Mouse (Mus musculus) adrenal gland, adult 8-10 months (tissue): ENCODE data around the gene Qrich1. TPM values are rescaled to one million over a fixed set of nuclear protein-coding genes. Genes with fewer than 3 reads are reported as not detected.

Experiments used
- DNase-seq: peaks from one replicate; pipeline ENCODE4 v3.0.0; 2022
- total RNA-seq, 4 experiments: library from RNA; stranded (reverse); gene quantifications; 2 replicates each; pipeline ENCODE4 v1.2.4; 2022

Gene Qrich1
- total RNA-seq, 4 experiments from 2014 or later = 131 to 151 (median 139) TPM

- no peak for DNase-seq
Observed at GRCm38 (mm10) chr9:108564131-108564530, 47.5 kb downstream of the Qrich1 start.

GRCm38 (mm10) chr9:108565881-108566814 lies 49.5 kb downstream of the Qrich1 start:
- DNase-seq = no peak

GRCm38 (mm10) chr9:108566815-108567776 lies 50.5 kb downstream of the Qrich1 start, which contains the start of gene Ndufaf3:
Gene Ndufaf3, minus strand, starts transcription at chr9:108567434.
- peak; percentile 94 for DNase-seq

GRCm38 (mm10) chr9:108567931-108568419 lies 51.4 kb downstream of the Qrich1 start:
- DNase-seq = no peak

- DNase-seq = no peak
Observed at GRCm38 (mm10) chr9:108568511-108568921, 51.9 kb downstream of the Qrich1 start.

GRCm38 (mm10) chr9:108569381-108570206 lies 53.0 kb downstream of the Qrich1 start, which contains the start of gene Dalrd3:
Gene Dalrd3, plus strand, starts transcription at chr9:108569886.
- DNase-seq = peak; percentile 93

GRCm38 (mm10) chr9:108570207-108570896 lies 53.7 kb downstream of the Qrich1 start:
- peak; percentile 58 for DNase-seq

- DNase-seq = no peak
Observed at GRCm38 (mm10) chr9:108571401-108571973, 54.9 kb downstream of the Qrich1 start.

- DNase-seq = no peak
Observed at GRCm38 (mm10) chr9:108572321-108572720, 55.7 kb downstream of the Qrich1 start.

- no peak for DNase-seq
Observed at GRCm38 (mm10) chr9:108573774-108574690, 57.4 kb downstream of the Qrich1 start.

GRCm38 (mm10) chr9:108574921-108575320 lies 58.3 kb downstream of the Qrich1 start:
- no peak for DNase-seq

- no peak for DNase-seq
Observed at GRCm38 (mm10) chr9:108575321-108576297, 59.0 kb downstream of the Qrich1 start.

- DNase-seq = no peak
Observed at GRCm38 (mm10) chr9:108577025-108577424, 60.4 kb downstream of the Qrich1 start.

GRCm38 (mm10) chr9:108577934-108578544 lies 61.4 kb downstream of the Qrich1 start:
- DNase-seq = peak; percentile 54

- peak; percentile 95 for DNase-seq
Observed at GRCm38 (mm10) chr9:108578545-108579343, 62.1 kb downstream of the Qrich1 start, which contains the start of gene Wdr6. Gene Wdr6, minus strand, starts transcription at chr9:108578739.

GRCm38 (mm10) chr9:108579344-108579690 lies 62.7 kb downstream of the Qrich1 start:
- DNase-seq = peak; percentile 60
